Mouse (Mus musculus) liver, postnatal 0 days (tissue): ENCODE data around the gene Dnmt3b.

Experiments used
- CTCF ChIP-seq: sonication (generic); IDR thresholded peaks from 2 replicates; pipeline ENCODE4 v1.5.1; 2016; ENCODE audit warnings: antibody characterized with exemption, low read depth
- EP300 ChIP-seq: IDR thresholded peaks from 2 replicates; pipeline ENCODE4 v1.6.1; 2016; ENCODE audit warnings: antibody characterized with exemption, low read depth, mild to moderate bottlenecking

GRCm38 (mm10) chr2:153734033-153734432 is 84.8 kb downstream of the Dnmt3b start:
- TF ChIP-seq EP300 (no peak), CTCF (no peak)
